Mouse (Mus musculus) left cerebral cortex, adult 11 months (tissue): Measurements from ENCODE around the gene Crisp3.
"Not testable (repeated sequence)": the region's sequence is repeated elsewhere in the genome, so short reads cannot be mapped to it uniquely, and the experiment has no call there.

ENCODE experiments used
- DNase-seq: peaks from one replicate; pipeline ENCODE4 v3.0.0; 2022; ENCODE audit warnings: low spot score

Crisp3 gene

DNA sequence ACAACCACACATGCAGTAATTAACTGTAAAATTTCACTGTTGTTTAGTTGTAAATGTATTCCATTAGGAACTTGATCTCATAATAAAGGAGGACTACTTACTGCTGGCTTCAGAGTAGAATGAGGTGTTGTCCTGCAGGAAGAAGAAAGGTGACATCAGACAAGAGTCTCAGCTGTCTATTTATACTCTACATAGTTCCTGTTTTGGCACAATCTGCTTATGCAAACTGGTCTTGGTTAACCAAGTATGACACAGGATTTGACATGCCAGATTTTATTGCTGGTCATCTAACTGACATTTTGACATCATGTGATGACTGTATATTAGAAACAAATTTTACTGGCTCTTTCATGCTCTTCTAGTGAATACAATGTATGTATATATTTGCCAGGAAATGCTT lies at the start of gene Crisp3:
Gene Crisp3 (minus strand): TSS at position 154 of the 400 bp plus-strand sequence.
- no peak for DNase-seq

DNA sequence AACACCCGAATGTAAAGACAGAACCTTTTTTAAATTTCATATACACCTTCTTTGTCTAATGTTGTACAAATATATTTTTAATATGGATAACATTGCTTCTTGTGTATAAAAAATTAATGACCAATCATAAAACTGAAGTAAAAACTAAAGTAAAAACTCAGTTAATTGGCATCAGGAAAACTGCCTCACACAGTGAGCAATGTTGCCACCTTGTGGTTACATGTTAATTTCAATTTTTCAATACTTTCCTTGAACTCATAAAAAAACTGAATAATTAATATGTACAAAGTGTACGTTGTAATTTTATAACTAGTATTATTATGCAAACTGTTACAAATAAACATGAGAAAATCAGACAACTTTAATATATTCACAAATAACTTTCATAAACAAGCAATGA lies 43.3 kb upstream of the Crisp3 start:
- DNase-seq, result no peak

DNA sequence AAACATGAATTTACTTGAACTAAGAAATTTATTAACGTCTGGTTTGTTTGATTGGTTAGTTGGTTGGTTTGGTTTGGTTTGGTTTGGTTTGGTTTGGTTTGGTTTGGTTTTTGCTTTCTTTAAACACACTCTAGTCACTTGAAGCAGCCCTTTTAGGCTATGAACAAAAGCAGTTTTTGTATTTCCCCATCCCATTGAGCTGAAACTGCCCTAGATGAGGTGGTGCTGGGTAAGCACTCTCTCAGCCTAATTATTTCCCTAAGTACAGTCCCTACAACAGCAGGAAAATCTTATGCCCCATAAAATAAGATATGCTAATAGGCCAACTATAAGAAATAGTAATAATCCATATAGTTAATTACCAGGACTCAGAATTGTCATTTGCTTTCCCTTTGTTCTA lies 33.4 kb upstream of the Crisp3 start:
- DNase-seq, result no peak

DNA sequence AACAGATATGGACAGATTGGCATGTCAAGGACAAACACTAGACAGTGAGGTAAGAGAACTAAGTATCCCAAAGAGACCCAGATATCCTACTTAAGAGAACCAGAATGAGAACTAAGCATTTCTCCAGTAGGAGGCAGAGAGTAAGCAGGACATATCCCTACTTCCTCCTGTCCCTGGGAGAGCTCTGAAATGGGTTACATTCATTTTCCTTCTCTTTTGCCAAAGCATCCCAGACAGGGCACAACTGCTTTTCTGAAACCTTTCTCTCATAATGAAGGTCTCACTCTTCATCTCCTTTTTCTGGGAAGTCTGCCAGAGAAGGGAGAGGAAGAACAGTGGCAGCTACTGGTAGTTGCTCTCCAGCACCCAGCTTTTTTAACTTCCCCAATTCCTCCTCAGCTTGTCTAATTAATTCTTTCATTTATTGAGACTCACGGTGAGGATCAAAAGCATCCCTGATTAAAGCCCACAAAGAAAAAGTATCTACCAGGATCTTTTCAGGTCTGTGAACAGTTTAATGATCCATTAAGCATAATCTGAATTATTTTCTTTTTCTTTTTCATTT lies 32.9 kb upstream of the Crisp3 start:
- no peak for DNase-seq

DNA sequence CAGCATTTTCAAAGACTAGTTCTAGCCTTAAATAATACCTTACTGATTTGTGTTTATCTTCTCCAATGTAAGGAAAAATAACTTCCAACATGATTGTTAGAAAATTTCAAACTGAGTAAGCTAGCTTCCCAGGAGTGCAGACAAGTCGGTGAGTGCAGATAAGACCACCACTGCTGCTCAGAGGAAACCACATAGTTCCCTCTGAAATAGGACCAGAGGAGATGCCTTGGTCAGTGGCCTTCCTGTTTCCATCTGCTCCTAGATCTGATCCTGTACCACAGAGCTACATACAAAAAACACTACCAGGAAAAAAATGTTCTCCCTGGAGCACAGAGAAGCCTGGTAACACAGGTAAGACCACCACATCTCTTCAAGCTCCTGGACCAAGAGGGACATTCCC lies 10.4 kb upstream of the Crisp3 start:
- no peak for DNase-seq

DNA sequence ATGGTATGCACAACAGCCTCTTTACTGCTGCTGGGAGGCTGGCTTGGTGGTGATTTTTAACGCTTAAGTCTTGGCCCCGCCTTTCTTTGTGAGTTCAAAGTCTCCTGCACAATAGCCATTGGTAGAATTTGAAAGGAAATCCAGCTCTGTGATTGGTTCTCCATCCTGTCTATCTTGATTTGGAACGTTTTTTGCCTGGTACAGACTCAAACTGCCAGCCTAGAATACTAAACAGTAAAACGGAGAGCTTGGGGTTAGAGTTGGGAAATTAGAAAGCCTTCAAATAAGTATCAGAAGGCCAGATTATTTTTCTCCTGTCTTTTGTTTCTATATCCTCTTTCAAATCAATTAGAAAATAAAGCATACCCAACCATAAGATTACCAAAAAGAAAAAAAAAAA lies 33.5 kb downstream of the Crisp3 start, which contains the start of gene Pgk2:
Gene Pgk2 (minus strand): TSS at position 101 of the 400 bp plus-strand sequence.
- DNase-seq, result no peak

DNA sequence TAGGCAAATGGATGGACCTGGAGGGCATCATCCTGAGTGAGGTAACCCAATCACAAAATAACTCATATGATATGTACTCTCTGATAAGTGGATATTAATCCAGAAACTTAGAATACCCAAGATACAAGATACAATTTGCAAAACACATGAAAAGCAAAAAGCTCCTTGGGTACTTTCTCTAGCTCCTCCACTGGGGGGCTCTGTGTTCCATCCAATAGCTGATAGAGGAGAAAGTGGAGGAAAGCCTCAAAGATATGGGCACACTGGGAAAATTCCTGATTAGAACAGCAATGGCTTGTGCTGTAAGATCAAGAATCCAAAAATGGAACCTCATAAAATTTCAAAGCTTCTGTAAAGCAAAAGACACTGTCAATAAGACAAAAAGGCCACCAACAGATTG lies 40.3 kb downstream of the Crisp3 start:
- not testable (repeated sequence) for DNase-seq

DNA sequence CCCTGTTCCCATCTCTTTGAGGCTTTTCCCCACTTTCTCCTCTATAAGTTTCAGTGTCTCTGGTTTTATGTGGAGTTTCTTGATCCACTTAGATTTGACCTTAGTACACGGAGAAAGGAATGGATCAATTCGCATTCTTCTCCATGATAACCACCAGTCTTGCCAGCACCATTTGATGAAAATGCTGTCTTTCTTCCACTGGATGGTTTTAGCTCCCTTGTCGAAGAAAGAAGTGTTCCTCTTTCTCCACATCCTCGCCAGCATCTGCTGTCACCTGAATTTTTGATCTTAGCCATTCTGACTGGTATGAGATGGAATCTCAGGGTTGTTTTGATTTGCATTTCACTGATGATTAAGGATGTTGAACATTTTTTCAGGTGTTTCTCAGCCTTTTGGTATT lies 51.9 kb downstream of the Crisp3 start:
- DNase-seq, result not testable (repeated sequence)
